Mouse (Mus musculus) gastrocnemius, adult 8-10 months (tissue): Measurements from ENCODE around the gene Golga2. TPM values are rescaled to one million over a fixed set of nuclear protein-coding genes. Genes with fewer than 3 reads are reported as not detected.
"Not testable (repeated sequence)": the region's sequence is repeated elsewhere in the genome, so short reads cannot be mapped to it uniquely, and the experiment has no call there.

Experiments used
- DNase-seq, 2 experiments: peaks; one replicate each; pipeline ENCODE4 v3.0.0; 2022; ENCODE audit warnings: low spot score in 2 of 2
- total RNA-seq, 4 experiments: library from RNA; stranded (reverse); gene quantifications; 2 replicates each; pipeline ENCODE4 v1.2.4; 2022

The Golga2 gene
- total RNA-seq, 4 experiments from 2014 or later: 50.1 to 62.3 (median 53.8) TPM

DNA sequence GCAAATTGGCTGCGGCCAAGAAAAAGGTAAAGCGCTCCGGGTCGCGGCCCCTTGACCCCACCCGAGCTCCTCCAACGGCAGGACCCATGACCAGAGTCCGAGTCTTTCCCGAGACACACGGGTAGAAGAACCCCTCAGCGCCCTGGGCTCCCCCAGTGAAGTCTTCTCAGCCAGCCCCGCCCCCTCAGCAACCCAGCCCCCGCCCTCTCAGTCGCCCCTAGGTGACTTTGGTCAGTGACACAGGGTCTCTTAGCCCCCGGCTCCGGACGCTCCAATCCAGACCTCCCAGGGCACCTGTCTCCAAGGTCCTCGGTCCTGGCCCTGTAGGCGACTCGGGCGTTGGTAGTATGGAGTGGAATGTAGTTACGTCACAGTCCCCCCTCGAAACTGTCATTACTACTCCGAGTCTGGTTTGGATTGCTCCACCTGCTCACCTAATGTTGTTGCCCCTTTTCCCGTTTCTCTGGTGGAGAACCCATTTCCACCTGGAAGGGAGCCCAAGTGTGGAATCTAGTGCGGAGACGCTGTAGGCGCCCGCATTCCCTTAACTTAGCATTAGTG lies 1.3 kb downstream of the Golga2 start:
- DNase-seq: peak in 1 of 2 experiments; percentile 41

DNA sequence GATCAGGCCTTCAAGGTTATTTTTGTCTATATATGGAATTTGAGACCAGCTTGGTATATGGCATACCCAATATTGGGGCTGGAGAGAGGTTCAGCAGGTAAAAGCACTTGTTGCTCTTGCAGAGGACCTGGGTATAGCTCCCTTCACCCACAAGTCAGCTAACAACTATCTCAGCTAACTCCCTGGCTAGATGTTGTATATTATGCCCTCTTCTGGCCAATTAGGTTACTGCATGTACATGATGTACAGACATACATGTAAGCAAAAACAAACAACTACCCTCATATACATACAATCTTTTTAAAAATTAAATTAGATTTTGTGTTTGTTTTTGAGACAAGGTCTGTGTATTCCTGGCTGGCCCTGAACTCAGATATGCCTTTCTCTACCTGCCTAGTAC lies 2.4 kb downstream of the Golga2 start:
- no peak for DNase-seq

DNA sequence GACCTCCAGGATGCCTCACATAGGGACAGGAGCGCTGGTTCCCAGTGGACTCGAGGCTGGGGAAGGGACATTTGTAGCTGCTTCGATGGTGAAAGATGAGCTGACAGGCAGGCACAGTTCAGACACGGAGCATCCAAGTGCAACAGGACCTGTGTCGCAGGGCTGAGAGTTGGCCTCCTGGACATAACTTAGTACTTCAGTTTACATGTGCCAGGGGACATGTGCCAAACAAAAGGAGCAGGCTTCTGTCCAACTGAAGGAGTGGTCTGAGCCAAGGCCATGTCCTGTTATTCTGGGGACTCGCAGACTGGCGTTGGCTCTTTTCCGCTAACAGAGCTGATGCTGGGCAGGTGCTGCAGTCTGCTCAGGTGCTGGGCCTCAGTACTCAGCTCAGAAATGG lies 7.2 kb downstream of the Golga2 start:
- peak; percentile 70 to 85 for DNase-seq

DNA sequence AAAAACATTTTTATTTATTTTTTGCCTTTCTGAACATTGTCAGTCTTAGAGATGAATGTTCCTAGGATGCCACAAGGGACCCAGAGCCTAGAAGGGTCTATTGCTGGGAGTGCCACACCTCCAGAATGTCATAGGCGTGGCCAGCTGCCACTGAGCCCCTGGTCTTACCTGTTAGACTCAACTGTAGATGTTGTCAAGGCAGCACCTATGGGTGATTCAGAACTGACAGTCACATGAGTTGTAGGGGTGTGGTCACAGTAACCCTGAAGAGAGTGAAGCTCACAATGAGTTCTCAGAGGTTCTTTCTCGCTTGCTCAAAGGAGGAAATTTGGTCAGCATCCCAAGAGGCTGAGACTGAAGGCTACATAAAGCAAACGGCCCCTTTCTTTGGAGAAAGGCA lies 8.1 kb downstream of the Golga2 start:
- no peak for DNase-seq

DNA sequence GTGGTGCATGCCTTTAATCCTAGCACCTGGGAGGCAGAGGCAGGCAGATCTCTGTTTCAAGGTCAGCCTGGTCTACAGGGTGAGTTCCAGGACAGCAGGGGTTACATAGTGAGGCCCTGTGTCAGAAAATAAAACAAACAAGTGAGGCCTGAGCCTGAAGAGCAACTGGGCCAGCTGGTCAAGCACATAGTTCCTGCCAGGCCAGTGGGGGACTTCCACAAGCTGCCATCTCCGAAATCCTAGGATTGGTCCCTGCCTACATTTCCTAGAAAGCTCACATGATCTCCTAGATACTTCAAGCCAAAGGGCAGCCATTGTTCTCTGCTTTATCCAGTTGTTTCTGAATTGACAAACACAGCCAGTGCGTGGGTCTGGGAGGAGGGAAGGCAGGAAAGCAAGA lies 8.7 kb downstream of the Golga2 start:
- not testable (repeated sequence) for DNase-seq

DNA sequence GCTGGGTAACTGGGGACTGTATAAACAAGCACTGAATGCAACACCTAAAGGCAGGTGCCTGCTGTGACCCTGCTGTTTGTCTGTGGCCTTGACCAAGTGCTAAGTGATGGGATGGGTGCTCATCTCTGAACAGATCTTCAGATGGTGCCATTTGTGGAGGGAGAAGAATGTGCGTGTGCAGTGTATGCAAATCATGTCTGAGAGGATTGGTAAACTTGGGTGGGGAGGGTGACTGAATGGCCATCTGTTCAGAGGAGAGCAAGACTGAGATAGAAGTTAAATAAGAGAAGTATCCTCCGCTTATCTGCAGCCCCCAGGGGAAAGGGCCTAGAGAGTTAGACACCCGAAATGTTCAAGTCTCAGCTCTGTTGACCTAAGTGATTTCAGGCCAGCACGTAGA lies 12.3 kb downstream of the Golga2 start:
- no peak for DNase-seq

DNA sequence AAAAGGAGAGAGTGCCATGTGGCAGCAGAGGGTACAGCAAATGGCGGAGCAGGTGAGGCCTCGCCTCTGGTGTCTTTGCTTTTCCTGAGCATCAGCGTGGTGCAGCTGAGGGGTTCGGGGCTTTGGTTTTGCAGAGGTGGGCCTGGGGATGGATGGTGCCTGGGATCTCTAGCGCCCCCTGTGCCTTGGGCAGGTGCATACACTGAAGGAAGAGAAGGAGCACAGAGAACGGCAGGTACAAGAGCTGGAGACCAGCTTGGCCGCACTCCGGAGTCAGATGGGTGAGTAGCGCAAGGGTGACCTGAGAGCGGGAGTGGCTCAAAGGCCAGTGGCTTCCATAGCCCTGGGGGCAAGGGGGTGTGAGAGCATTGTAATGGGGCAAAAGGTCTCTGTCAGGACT lies 15.8 kb downstream of the Golga2 start:
- no peak for DNase-seq

DNA sequence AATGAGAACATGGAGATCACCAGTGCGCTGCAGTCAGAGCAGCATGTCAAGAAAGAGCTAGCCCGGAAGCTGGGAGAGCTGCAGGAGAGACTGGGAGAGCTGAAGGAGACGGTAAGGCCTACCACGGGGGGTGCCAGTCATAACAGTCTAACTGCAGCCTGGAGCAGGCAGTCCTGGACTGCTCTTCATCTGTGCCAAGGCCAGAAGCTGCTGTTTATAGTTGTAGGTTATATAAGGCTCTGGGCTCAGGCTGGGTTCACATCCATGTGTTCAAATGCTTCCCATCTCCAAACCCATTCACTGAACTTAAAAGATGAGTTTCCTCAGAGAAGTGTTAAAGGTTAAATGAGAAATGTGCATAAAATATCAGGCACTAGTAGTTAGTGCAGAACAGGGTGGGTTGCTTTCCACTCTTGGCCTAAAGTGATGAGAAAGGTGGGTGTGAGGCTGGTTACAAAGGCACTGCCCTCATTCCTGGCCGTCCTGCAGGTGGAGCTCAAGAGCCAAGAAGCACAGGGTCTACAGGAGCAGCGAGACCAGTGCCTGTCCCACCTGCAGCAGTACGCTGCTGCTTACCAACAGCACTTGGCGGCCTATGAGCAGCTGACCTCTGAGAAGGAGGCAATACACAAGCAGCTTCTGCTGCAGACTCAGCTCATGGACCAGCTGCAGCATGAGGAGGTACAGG lies 17.1 kb downstream of the Golga2 start:
- DNase-seq: no peak

DNA sequence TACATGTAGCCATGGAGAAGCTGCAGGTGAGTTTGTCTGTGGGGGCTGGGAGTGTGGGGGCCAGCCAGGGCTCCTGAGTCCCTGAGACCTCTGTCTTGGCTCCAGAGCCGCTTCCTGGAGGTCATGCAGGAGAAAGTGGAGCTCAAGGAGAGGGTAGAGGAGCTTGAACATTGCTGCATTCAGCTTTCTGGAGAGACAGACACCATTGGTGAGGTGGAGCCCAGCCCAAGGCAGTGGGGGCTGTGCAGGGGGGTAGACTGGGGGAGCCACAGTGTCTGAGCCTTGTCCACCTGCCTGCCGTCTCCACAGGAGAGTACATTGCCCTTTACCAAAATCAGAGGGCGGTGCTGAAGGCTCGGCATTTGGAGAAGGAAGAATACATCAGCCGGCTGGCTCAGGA lies 18.5 kb downstream of the Golga2 start:
- no peak for DNase-seq

DNA sequence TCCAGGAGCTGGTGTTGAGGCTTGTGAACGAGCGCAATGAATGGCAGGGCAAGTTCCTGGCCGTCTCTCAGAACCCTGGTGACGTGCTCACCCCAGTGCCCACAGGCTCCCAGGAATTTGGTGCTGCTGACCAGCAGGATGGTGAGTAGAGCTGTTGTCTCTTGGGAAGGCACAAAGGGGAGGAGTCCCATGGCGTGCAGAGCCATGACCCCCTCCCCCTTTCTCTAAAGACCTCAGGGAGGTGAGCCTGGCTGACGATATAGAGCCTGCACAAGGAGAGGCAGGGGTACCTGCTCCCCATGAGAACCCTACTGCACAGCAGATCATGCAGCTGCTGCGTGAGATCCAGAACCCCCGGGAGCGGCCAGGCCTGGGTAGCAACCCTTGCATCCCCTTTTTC lies 19.0 kb downstream of the Golga2 start:
- DNase-seq: no peak

DNA sequence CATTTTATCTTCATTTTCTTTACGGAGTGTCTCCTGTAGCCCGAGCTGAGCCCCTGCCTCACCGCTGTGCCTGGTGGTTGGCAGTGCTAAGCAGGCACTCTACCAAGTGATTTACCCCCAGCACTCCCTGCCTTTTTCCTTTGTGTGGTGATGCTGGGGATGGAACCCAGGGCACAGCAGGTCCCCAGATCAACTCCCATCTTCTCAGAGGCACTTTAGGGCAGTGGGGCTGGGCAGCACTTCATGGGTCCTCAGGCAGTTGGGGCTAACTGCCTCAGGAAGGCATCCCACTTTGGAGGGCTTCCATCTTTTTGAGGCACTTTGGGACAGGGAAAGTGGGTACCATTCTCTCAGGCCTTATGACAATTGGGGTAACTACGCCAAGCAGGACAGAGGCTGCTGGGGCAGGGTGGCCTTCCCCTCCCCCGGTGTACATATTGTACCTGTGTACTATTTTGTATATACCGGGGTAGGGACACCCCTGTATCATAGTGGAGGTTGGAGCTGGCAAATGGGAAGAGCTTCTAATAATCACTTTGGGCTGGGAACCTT lies 20.1 kb downstream of the Golga2 start:
- no peak for DNase-seq

DNA sequence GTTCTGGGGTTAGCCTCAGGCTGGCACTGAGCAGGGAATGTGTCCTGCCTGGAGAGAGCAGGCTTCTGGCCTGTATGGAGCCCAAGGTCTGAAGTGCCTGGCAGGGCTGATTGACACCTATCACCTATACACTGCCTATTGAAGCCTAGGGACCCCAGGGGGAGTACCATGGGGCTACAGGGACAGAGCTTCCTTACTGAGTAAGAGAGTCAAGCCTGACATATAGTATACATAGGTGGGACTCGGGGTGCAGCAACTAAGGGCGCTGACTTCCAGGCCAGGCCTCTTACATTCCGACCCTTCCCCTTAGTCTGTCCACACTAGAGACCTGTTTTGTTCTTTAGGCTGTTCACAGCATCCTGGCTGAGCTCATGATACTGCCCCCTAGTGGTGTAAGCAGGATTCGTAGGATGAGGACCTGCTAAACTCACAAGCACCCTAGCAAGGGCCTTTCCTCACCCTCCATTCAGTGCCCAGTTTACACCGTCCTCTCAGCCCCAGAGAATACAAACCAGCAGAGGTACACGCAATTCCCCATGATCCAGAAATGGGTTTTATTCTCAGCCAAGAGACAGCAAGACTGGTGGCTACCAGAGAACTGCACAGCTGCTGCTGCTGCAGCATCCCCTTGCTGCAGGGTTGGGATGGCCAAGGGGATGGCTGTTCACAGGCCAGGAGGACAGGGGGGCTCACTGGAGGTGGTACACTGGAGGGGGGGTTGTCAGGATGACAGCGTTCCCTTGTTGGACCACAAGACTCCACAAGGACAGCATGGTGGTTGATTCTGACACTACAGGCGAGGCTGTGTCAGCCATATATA lies 21.0 kb downstream of the Golga2 start:
- DNase-seq: no peak

DNA sequence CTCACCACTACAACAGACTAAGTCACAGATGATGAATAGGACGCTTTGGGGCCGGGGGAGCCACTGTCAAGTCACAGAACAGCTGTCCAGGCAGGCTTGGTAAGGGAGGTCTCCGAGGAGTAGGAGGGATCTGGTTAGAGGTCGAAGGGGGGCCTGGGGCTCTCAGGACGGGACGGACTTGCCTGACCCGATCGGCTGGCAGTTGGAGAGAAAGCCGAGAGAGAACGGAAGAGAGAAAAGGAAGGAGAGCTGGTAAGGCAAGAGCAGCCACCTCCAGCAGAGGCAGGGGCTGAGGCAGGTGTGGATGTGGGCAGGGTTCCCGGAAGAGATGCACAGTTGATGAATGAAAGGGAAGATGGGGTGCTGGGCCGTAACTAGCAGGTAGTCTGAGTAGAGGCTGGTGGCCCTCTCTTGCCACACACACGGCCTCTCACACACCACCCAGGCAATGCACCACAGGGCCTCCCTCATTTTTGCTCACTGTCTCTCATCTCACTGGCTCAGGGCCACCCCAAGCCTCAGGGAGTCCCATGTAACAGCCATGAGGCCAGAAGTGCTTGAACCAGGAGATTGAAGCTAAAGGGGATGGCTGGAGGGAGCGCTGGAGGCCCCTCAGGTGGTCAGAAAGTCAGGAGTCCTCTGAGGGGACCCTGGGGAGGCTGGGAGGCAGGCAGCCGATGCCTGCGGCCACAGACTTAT lies 21.8 kb downstream of the Golga2 start:
- no peak for DNase-seq

DNA sequence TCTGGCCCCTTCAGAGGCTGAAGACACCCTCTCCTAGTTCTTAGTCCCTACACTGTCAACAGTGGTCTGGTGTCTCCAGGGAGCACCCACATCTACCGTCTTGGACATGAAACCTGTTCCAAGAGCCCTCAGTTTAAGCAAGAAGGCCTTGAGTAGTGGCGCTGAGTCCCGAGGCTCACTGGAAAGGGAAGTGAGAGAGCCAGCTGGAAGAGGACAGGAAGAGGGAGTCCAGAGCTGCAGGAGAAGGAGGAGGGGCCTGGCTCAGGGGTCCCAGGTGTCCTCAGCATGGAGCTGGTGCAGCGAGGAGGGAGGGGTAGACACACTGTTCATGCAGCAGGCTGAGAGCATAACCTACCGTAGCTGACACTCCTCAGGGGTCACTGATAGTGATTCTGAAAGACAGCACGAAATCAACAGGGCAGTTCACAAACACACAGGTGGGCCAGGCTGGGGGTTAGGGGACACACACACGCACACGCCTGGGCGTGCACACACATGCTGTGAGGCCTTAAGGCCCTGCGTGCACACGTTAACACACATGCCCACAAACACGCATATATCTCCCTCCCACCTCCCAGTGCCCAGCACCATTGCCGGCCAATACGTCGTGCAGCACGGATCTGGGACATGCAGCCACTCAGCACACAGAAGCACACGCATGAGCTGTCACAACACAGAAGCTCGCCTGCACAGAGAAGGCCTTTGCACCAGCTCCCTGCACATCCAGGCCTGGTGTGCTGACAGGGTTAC lies 23.1 kb downstream of the Golga2 start:
- no peak for DNase-seq

DNA sequence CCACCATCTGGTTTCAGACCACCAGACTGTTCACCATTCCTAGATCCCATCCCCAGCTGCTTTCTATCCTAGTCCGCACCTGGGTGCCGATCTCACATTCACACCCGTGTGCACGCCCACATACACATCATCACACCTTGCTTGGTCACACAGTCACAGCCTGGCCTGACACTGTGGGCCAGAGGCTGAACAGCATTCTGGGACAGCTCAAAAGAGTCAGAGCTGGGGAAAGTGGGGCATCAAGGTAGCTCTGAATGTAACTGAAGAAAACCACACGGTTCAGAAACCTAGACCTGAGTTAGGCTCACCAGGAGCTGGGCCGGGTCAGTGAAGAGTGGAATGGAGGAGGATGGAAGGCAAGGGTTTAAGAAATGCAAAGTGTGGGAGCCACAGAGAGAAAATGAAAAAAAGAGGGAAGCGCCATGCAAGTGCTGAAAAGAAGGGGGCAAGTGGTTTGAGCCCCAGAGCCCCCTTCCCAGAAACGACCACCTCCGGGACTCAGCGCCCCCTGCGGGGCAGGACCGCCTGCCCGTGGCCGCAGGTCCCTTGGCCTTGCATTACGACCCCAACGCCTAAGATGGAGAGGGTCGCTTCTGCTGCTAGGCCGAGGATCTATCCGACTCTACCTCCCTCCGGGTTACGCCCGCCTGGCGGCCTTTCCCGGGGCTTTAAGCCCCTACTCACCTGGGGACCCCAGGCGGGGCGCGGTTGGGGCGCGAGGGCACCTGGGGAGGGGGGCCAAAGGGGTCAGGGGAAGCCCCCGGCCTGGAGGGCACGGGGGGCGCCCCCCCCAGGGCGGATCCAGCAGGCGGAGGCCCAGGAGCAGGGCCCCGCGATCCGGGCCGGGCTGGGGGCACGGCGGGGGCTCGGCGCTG lies 24.5 kb downstream of the Golga2 start:
- no peak for DNase-seq

DNA sequence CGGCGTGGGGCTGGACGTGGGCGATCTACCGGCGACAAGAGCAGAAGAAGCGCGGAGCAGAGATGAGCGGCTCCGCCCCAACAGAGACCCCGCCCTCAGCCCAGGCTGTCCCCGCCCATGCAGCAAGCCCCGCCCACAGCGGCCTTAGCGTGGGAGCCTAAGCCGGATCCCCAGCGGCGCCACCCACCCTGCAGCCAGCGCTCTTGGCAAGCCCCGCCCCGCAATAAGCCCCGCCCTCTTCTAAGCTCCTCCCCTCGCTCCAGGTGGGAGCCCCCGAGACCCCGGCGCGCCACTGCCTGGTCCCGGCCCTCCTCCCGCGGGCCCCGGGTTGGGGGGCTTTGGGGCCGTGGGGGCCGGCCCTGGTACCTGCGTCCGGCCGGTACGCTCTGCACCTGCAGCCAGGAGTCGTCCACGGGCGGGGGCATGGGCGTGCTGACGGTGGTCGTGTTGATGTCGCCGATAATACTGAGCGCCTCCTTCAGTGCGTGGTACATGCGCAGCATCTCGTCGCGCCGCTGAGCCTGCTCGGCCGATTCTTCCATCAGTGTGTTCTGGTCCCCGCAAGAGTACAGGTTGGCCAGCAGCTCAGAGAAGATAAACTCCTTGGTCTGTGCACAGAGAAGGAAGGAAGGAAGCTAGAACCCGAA lies 25.3 kb downstream of the Golga2 start:
- peak; percentile 54 to 65 for DNase-seq

DNA sequence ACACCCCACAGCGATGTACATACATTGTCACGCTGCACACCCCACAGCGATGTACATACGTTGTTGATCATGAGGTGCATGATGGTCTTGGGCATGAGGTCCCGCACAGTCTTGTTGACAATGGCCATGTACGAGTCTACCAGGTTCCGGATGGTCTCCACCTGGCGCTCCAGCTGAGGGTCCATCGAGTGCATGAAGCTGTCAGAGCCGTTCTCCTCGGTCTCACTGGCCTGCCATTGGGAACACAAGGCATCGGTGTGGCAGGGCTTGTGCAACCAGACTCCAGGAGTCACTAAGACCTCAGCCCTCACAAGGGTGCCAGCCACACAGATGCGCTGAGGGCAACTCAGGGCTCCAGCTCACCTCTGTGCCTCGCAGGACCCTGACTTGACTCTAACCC lies 27.6 kb downstream of the Golga2 start:
- no peak for DNase-seq

DNA sequence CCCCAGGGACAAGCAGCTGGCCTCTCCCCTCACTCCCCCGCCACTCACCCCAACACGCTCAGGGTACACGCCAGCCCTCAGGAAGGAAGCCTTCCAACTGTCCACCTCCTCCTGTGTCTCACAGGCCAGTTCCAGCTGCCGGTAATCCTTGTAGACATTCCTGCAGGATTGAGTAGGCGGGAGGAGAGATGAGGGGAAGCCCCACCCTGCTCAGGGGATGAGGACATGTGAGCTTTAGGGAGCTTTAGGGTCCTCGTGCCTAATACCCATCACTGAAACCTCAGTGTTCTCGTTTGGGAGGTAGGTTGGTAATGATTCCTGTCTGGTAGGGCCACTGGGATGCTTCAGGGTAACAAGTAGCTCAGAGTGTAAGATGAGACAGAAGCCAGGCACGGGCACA lies 28.6 kb downstream of the Golga2 start:
- DNase-seq: no peak

DNA sequence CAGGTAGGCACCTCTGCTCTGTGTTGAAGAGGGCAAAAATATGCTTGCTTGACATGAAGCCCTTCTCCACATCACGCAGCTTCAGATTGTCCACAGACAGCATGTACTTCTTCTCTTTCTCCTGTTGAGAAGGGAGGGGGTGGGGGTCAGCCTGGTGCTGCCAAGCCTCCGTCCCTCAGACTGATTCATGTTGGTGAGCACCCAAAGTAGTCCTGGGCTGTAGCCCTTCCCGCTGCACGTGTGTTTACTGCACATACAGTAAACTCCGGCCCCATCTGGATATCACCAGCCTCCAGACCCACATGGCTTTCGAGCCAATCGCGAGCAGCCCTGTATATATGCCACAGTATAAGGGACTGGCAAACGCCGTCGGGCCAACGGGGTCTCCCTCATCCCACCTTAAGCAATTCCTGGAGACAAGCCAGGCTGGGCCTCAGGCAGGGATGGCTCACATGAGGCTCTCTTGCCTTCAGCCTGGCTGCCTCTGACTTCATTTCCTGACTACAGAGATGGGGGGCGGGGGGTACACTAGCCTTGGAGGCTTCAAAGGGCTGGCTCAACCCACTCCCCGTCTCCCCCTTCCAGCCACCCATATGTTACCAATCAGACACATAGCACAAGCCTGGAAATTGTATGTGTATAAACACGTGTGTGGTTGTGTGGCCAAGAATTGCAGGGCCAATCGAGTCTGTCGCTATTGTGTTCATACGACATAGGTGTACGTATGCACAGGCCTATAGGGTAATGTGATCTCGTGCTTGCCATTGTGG lies 29.9 kb downstream of the Golga2 start:
- no peak for DNase-seq
